Mouse (Mus musculus) C2C12 (cell line): Measurements from ENCODE around the gene Prkce. TPM values are rescaled to one million over a fixed set of nuclear protein-coding genes. Genes with fewer than 3 reads are reported as not detected.

Experiments
- H3K27me3 ChIP-seq: one replicate; pipeline ENCODE4 v1.6.1; 2011; ENCODE audit not compliant: control insufficient read depth, insufficient read depth, insufficient read length
- H3K36me3 ChIP-seq: one replicate; pipeline ENCODE4 v1.6.1; 2011; ENCODE audit not compliant: control insufficient read depth, insufficient read depth
- H3K4me3 ChIP-seq: one replicate; pipeline ENCODE4 v1.5.1; 2011; ENCODE audit warnings: mild to moderate bottlenecking, control low read depth; ENCODE audit not compliant: poor library complexity, insufficient read depth, severe bottlenecking
- H3K79me2 ChIP-seq: one replicate; pipeline ENCODE4 v1.6.1; 2011; ENCODE audit not compliant: control insufficient read depth, insufficient read depth
- H3K79me3 ChIP-seq: one replicate; pipeline ENCODE4 v1.6.1; 2011; ENCODE audit warnings: low read depth, control low read depth
- H3ac ChIP-seq: one replicate; pipeline ENCODE3; 2011; ENCODE audit warnings: low read depth; ENCODE audit not compliant: control insufficient read depth, insufficient read length
- CEBPB ChIP-seq: IDR thresholded peaks from one replicate; pipeline ENCODE4 v1.6.1; 2011; ENCODE audit warnings: low read depth, mild to moderate bottlenecking, control low read depth, moderate library complexity
- CTCF ChIP-seq: IDR thresholded peaks from one replicate; pipeline ENCODE4 v1.5.1; 2011; ENCODE audit not compliant: control insufficient read depth, insufficient read depth, insufficient read length
- FOSL1 ChIP-seq: IDR thresholded peaks from one replicate; pipeline ENCODE4 v1.8.0; 2011; ENCODE audit warnings: mild to moderate bottlenecking, low read length; ENCODE audit not compliant: poor library complexity, insufficient read depth, severe bottlenecking
- MAX ChIP-seq: IDR thresholded peaks from one replicate; pipeline ENCODE4 v1.6.1; 2011; ENCODE audit warnings: mild to moderate bottlenecking, control low read depth
- MYOD1 ChIP-seq: IDR thresholded peaks from one replicate; pipeline ENCODE4 v1.6.1; 2011; ENCODE audit warnings: low read depth; ENCODE audit not compliant: control insufficient read depth, insufficient read length
- MYOG ChIP-seq: IDR thresholded peaks from one replicate; pipeline ENCODE4 v1.6.1; 2011; ENCODE audit not compliant: control insufficient read depth, insufficient read length; ENCODE audit errors: extremely low read depth
- USF1 ChIP-seq: IDR thresholded peaks from one replicate; pipeline ENCODE4 v1.6.1; 2011; ENCODE audit warnings: low read depth, mild to moderate bottlenecking, control low read depth, moderate library complexity
- polyA plus RNA-seq: library from polyadenylated mRNA; unstranded; fragments of >200 nt; fragmentation: generic; extraction: Trizol; gene quantifications from one replicate; pipeline ENCODE4 v1.2.1, GENCODE M21; 2012; ENCODE audit warnings: missing spikeins

The Prkce gene
- polyA plus RNA-seq, 1 experiment, result 1.4 TPM

DNA sequence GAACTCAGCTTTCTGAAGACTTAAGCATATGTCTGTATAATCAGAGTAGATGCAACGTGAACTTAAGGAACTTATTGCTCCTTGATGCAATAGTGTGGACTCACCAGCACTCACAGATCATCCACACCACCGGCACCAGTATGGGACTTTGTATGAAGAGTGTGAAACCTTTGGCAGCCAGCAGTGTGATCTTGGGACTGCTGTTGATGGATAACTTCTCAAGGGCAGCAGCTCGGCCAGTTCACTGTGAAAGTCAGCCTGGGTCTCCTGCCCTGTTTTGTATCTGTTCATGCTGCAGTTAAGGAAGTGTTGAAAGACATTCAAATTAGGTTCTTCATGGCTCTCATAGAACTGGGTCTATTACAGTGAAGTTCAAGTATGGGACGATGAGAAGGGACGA, 230.1 kb downstream of the Prkce start:
- Histone ChIP-seq H3K79me2 (no peaks in the 10 kb centered on the region), H3ac (no peak overlapping the region), H3K27me3 (no peaks in the 10 kb centered on the region), H3K4me3 (no peak overlapping the region), H3K36me3 (no peaks in the 10 kb centered on the region), H3K79me3 (no peaks in the 10 kb centered on the region)
- no peak for TF ChIP-seq FOSL1
- TF ChIP-seq MYOD1, result no peak
- no peak for TF ChIP-seq CEBPB
- no peak for TF ChIP-seq USF1
- TF ChIP-seq CTCF, result no peak
- TF ChIP-seq MYOG, result no peak
- no peak for TF ChIP-seq MAX

- TF ChIP-seq FOSL1 (no peak), MYOD1 (no peak), MAX (no peak), USF1 (no peak), MYOG (no peak), CTCF (no peak), CEBPB (no peak)
- Histone ChIP-seq H3K27me3 (no peaks in the 10 kb centered on the region), H3K4me3 (no peak overlapping the region), H3K36me3 (no peaks in the 10 kb centered on the region), H3K79me2 (no peaks in the 10 kb centered on the region), H3K79me3 (no peaks in the 10 kb centered on the region), H3ac (no peak overlapping the region)
Observed at GRCm38 (mm10) chr17:86398226-86398625, 230.6 kb downstream of the Prkce start.

DNA sequence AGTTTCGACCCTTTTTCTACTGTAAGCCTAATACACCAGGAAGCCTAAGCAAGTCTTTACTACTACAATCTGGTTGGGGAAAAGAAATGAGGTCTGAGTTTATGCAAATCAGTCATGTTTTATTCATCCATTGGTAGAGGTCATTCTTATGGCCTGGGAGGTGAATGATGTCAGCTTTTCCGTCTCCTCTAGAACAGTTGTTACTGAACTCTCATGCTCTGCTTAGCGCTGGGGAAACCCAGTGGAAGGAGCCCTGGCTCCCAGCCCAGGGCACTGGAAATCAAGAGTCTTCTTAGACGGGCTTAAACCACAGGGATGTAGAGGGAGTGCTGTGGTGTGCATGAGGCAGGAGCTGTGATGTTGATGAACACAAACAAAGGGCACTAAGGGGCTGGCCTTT, 232.4 kb downstream of the Prkce start:
- Histone ChIP-seq H3K4me3 (no peak overlapping the region), H3K79me2 (no peaks in the 10 kb centered on the region), H3K27me3 (no peaks in the 10 kb centered on the region), H3K36me3 (no peaks in the 10 kb centered on the region), H3ac (no peak overlapping the region), H3K79me3 (no peaks in the 10 kb centered on the region)
- TF ChIP-seq CEBPB, result no peak
- no peak for TF ChIP-seq MAX
- no peak for TF ChIP-seq MYOD1
- no peak for TF ChIP-seq MYOG
- no peak for TF ChIP-seq FOSL1
- TF ChIP-seq USF1, result no peak
- TF ChIP-seq CTCF, result no peak

GRCm38 (mm10) chr17:86404795-86405501, 237.4 kb downstream of the Prkce start:
- H3K36me3 ChIP-seq, result no peaks in the 10 kb centered on the region
- H3K27me3 ChIP-seq, result no peaks in the 10 kb centered on the region
- TF ChIP-seq CTCF (no peak), USF1 (no peak), MAX (no peak), MYOD1 (no peak), CEBPB (no peak), FOSL1 (no peak), MYOG (no peak)
- no peaks in the 10 kb centered on the region for H3K79me3 ChIP-seq
- no peak overlapping the region for H3ac ChIP-seq
- H3K4me3 ChIP-seq, result no peak overlapping the region
- no peaks in the 10 kb centered on the region for H3K79me2 ChIP-seq

DNA sequence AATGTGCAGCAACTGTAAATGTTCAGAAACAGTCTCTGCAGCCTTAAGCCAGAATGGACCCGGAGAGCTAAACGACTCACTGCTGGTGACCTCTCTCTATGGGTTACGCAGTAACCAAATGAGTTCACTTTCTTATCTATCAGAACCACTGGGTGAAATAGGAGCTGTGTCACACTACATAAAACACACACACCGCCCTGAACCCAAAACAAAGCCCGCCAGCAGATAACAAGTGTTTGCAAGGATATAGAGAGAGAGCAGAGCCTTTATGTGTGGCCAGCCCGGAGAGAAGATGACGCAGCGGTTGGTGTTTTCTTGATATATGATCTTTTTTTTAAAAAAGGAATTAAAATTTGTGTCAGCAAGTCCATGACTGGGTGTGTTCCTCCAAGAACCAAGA, 238.1 kb downstream of the Prkce start:
- no peak for TF ChIP-seq MYOD1
- TF ChIP-seq USF1, result no peak
- no peak for TF ChIP-seq CTCF
- no peak for TF ChIP-seq MAX
- TF ChIP-seq FOSL1, result no peak
- TF ChIP-seq MYOG, result no peak
- H3ac ChIP-seq, result no peak overlapping the region
- no peaks in the 10 kb centered on the region for H3K27me3 ChIP-seq
- no peaks in the 10 kb centered on the region for H3K36me3 ChIP-seq
- H3K79me2 ChIP-seq, result no peaks in the 10 kb centered on the region
- no peaks in the 10 kb centered on the region for H3K79me3 ChIP-seq
- no peak overlapping the region for H3K4me3 ChIP-seq

GRCm38 (mm10) chr17:86407921-86408613, 240.5 kb downstream of the Prkce start:
- Histone ChIP-seq H3K4me3 (no peak overlapping the region), H3K79me2 (no peaks in the 10 kb centered on the region)

More at GRCm38 (mm10) chr17:86407921-86408613, 240.5 kb downstream of the Prkce start:
- H3K79me3 ChIP-seq, result no peaks in the 10 kb centered on the region
- H3K36me3 ChIP-seq, result no peaks in the 10 kb centered on the region
- H3K27me3 ChIP-seq, result no peaks in the 10 kb centered on the region
- TF ChIP-seq MYOD1, result no peak
- TF ChIP-seq USF1, result no peak
- no peak for TF ChIP-seq CEBPB
- no peak for TF ChIP-seq MAX
- no peak for TF ChIP-seq MYOG
- no peak for TF ChIP-seq FOSL1
- no peak overlapping the region for H3ac ChIP-seq
